Mouse (Mus musculus) hindbrain, embryonic 12.5 days (tissue): ENCODE data around the gene Mlph. TPM values are rescaled to one million over a fixed set of nuclear protein-coding genes. Genes with fewer than 3 reads are reported as not detected.
A peak's percentile ranks its signal among the peaks of the same experiment; 100 is the strongest.

Experiments used
- ATAC-seq: fragments of 200-750 bp; cut with Nextera tagmentation; 2 replicates; pipeline ENCODE4 v1.8.0; 2017; ENCODE audit warnings: moderate TSS enrichment; ENCODE audit not compliant: low FRiP score
- H3K27ac ChIP-seq: fragments of 300-500 bp; sonication (generic); 2 replicates; pipeline ENCODE4 v1.5.1; 2016; ENCODE audit warnings: mild to moderate bottlenecking
- H3K27me3 ChIP-seq: fragments of 300-500 bp; sonication (generic); 2 replicates; pipeline ENCODE4 v1.6.1; 2016; ENCODE audit warnings: mild to moderate bottlenecking
- H3K36me3 ChIP-seq: fragments of 300-500 bp; sonication (generic); 2 replicates; pipeline ENCODE4 v1.6.1; 2016; ENCODE audit warnings: mild to moderate bottlenecking
- H3K4me1 ChIP-seq: fragments of 300-500 bp; sonication (generic); 2 replicates; pipeline ENCODE4 v1.6.1; 2016
- H3K4me2 ChIP-seq: fragments of 300-500 bp; sonication (generic); replicated peaks from 2 replicates; pipeline ENCODE4 v1.6.1; 2016; ENCODE audit warnings: mild to moderate bottlenecking
- H3K4me3 ChIP-seq: fragments of 300-500 bp; sonication (generic); 2 replicates; pipeline ENCODE4 v1.5.1; 2016; ENCODE audit warnings: mild to moderate bottlenecking
- H3K9ac ChIP-seq: fragments of 300-500 bp; sonication (generic); 2 replicates; pipeline ENCODE4 v1.6.1; 2016; ENCODE audit warnings: mild to moderate bottlenecking, moderate library complexity
- H3K9me3 ChIP-seq: fragments of 300-500 bp; sonication (generic); replicated peaks from 2 replicates; pipeline ENCODE4 v1.6.1; 2016; ENCODE audit warnings: mild to moderate bottlenecking
- WGBS: fragments of 180-500 bp; shearing (Covaris S2); methylation state at CpG from one replicate; pipeline ENCODE4 v1.1.7; 2016; 5-methylcytosine and 5-hydroxymethylcytosine counted together
- polyA plus RNA-seq: library from polyadenylated mRNA; unstranded; fragments of >200 nt; fragmentation: Nextera tagmentation; extraction: Ambion mirVana; gene quantifications from 2 replicates; pipeline ENCODE4 v1.2.1, GENCODE M21; 2016

Mlph gene
- 0.09 and 0.22 TPM in 2 replicates for polyA plus RNA-seq

- ATAC-seq: no peak
Observed at GRCm38 (mm10) chr1:90914948-90915569, at the start of gene Mlph. TSS of gene Mlph (plus strand) at chr1:90915085.

GRCm38 (mm10) chr1:90866734-90867133 is 48.2 kb upstream of the Mlph start:
- Histone ChIP-seq H3K36me3 (no peaks in the 10 kb centered on the region), H3K9me3 (no peaks in the 10 kb centered on the region), H3K4me1 (no peaks in the 10 kb centered on the region), H3K27me3 (no peaks in the 10 kb centered on the region), H3K27ac (no peak overlapping the region), H3K4me2 (no peak overlapping the region), H3K9ac (no peak overlapping the region), H3K4me3 (no peak overlapping the region)
- 93% methylated on average over 7 of the region's 7 CpGs for WGBS
- no peak for ATAC-seq

More at GRCm38 (mm10) chr1:90914948-90915569, at the start of gene Mlph:
- Histone ChIP-seq H3K4me3 (peak within 1 kb of the TSS; percentile 11; the same call in 1 of the 2 replicates), H3K9me3 (0 out of 2 replicates have a peak, but pooled peaks cover 9% of the 10 kb centered on the region), H3K4me2 (peak within 1 kb of the TSS; percentile 42), H3K9ac (peak within 1 kb of the TSS; percentile 19; the same call in 1 of the 2 replicates), H3K36me3 (no peaks in the 10 kb centered on the region), H3K27ac (no peak within 1 kb of the TSS), H3K27me3 (peaks cover 20% of the 10 kb centered on the region), H3K4me1 (peaks cover 10% of the 10 kb centered on the region)
- whole genome bisulfite sequencing: 18% methylated on average over 18 of the region's 18 CpGs

- H3K4me1 ChIP-seq: no peaks in the 10 kb centered on the region
- no peaks in the 10 kb centered on the region for H3K36me3 ChIP-seq
- H3K4me3 ChIP-seq: no peak overlapping the region
- H3K27me3 ChIP-seq: no peaks in the 10 kb centered on the region
- no peaks in the 10 kb centered on the region for H3K9me3 ChIP-seq
- H3K4me2 ChIP-seq: no peak overlapping the region
- 87% methylated on average over 2 of the region's 2 CpGs for WGBS
- ATAC-seq: no peak
- H3K27ac ChIP-seq: no peak overlapping the region
- H3K9ac ChIP-seq: no peak overlapping the region
Observed at GRCm38 (mm10) chr1:90870581-90870980, 44.3 kb upstream of the Mlph start.

- no peak overlapping the region for H3K4me3 ChIP-seq
- no peak for ATAC-seq
- H3K9me3 ChIP-seq: no peaks in the 10 kb centered on the region
- no peak overlapping the region for H3K9ac ChIP-seq
- H3K27me3 ChIP-seq: no peaks in the 10 kb centered on the region
- no peaks in the 10 kb centered on the region for H3K4me1 ChIP-seq
- H3K36me3 ChIP-seq: no peaks in the 10 kb centered on the region
- 88% methylated on average over 8 of the region's 8 CpGs for WGBS
- no peak overlapping the region for H3K27ac ChIP-seq
- no peak overlapping the region for H3K4me2 ChIP-seq
Observed at GRCm38 (mm10) chr1:90875371-90875770, 39.5 kb upstream of the Mlph start.

GRCm38 (mm10) chr1:90875961-90876360 is 38.9 kb upstream of the Mlph start:
- Histone ChIP-seq H3K27me3 (no peaks in the 10 kb centered on the region), H3K27ac (no peak overlapping the region), H3K9ac (no peak overlapping the region), H3K4me2 (no peak overlapping the region), H3K9me3 (no peaks in the 10 kb centered on the region), H3K4me3 (no peak overlapping the region), H3K4me1 (no peaks in the 10 kb centered on the region), H3K36me3 (no peaks in the 10 kb centered on the region)
- 57% methylated on average over 2 of the region's 2 CpGs for WGBS
- no peak for ATAC-seq

- Histone ChIP-seq H3K9me3 (no peaks in the 10 kb centered on the region), H3K4me1 (no peaks in the 10 kb centered on the region), H3K36me3 (no peaks in the 10 kb centered on the region), H3K4me2 (no peak overlapping the region), H3K27me3 (no peaks in the 10 kb centered on the region), H3K27ac (no peak overlapping the region), H3K9ac (no peak overlapping the region), H3K4me3 (no peak overlapping the region)
- WGBS: 62% methylated on average over 5 of the region's 5 CpGs
- ATAC-seq: no peak
Observed at GRCm38 (mm10) chr1:90876486-90877270, 38.2 kb upstream of the Mlph start.

- Histone ChIP-seq H3K4me2 (no peak overlapping the region), H3K9me3 (0 out of 2 replicates have a peak, but pooled peaks cover 2% of the 10 kb centered on the region), H3K4me3 (no peak overlapping the region), H3K36me3 (no peaks in the 10 kb centered on the region), H3K4me1 (no peaks in the 10 kb centered on the region), H3K27me3 (no peaks in the 10 kb centered on the region), H3K9ac (no peak overlapping the region), H3K27ac (no peak overlapping the region)
- 63% methylated on average over 6 of the region's 6 CpGs for WGBS
- no peak for ATAC-seq
Observed at GRCm38 (mm10) chr1:90885771-90886460, 29.0 kb upstream of the Mlph start.

DNA sequence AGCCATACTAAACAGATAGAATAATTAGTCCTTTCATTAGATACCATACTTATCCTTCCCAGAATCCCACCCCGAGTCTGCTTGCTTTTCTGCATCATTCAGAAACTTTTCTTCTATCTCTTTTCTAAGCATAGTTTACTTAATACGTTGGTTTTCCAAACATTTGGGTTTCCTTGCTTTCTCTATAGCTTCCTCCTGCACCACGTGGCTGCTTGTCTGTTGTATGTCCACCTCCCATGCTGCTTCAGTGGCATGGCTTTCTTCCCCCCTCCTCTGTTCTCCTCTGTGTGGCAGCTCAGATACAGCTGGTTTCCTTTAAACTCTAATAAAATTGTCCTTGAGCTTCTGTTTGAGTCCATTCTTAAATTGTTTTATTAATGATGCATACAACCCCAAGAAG is 20.4 kb upstream of the Mlph start:
- 0 out of 2 replicates have a peak, but pooled peaks cover 6% of the 10 kb centered on the region for H3K9me3 ChIP-seq

GRCm38 (mm10) chr1:90895004-90895403 is 19.9 kb upstream of the Mlph start:
- WGBS: 91% methylated on average over 3 of the region's 3 CpGs
- ATAC-seq: no peak
- Histone ChIP-seq H3K36me3 (no peaks in the 10 kb centered on the region), H3K4me2 (no peak overlapping the region), H3K4me3 (no peak overlapping the region), H3K9me3 (0 out of 2 replicates have a peak, but pooled peaks cover 5% of the 10 kb centered on the region), H3K4me1 (peaks cover 4% of the 10 kb centered on the region), H3K27me3 (no peaks in the 10 kb centered on the region), H3K9ac (no peak overlapping the region), H3K27ac (no peak overlapping the region)

More for the DNA sequence above, 20.4 kb upstream of the Mlph start:
- Histone ChIP-seq H3K27me3 (no peaks in the 10 kb centered on the region), H3K36me3 (no peaks in the 10 kb centered on the region), H3K27ac (no peak overlapping the region), H3K9ac (no peak overlapping the region), H3K4me1 (peaks cover 4% of the 10 kb centered on the region), H3K4me3 (no peak overlapping the region), H3K4me2 (no peak overlapping the region)
- no peak for ATAC-seq
- 73% methylated on average over 3 of the region's 3 CpGs for WGBS

GRCm38 (mm10) chr1:90896281-90896680 is 18.6 kb upstream of the Mlph start:
- H3K9me3 ChIP-seq: 0 out of 2 replicates have a peak, but pooled peaks cover 1% of the 10 kb centered on the region
- no peak overlapping the region for H3K9ac ChIP-seq
- H3K36me3 ChIP-seq: no peaks in the 10 kb centered on the region
- no peak for ATAC-seq
- H3K4me3 ChIP-seq: no peak overlapping the region
- H3K4me1 ChIP-seq: peaks cover 4% of the 10 kb centered on the region
- H3K4me2 ChIP-seq: no peak overlapping the region
- WGBS: 89% methylated on average over 4 of the region's 4 CpGs
- H3K27me3 ChIP-seq: no peaks in the 10 kb centered on the region
- no peak overlapping the region for H3K27ac ChIP-seq

GRCm38 (mm10) chr1:90896741-90897361 is 18.0 kb upstream of the Mlph start:
- H3K36me3 ChIP-seq: no peaks in the 10 kb centered on the region
- ATAC-seq: 0 out of 2 replicates have a peak, but pooled peaks have one; percentile 32
- no peaks in the 10 kb centered on the region for H3K9me3 ChIP-seq
- no peak overlapping the region for H3K27ac ChIP-seq
- WGBS: 54% methylated on average over 14 of the region's 14 CpGs
- H3K27me3 ChIP-seq: no peaks in the 10 kb centered on the region
- no peak overlapping the region for H3K4me2 ChIP-seq
- H3K4me3 ChIP-seq: no peak overlapping the region
- no peak overlapping the region for H3K9ac ChIP-seq
- H3K4me1 ChIP-seq: peaks cover 6% of the 10 kb centered on the region

DNA sequence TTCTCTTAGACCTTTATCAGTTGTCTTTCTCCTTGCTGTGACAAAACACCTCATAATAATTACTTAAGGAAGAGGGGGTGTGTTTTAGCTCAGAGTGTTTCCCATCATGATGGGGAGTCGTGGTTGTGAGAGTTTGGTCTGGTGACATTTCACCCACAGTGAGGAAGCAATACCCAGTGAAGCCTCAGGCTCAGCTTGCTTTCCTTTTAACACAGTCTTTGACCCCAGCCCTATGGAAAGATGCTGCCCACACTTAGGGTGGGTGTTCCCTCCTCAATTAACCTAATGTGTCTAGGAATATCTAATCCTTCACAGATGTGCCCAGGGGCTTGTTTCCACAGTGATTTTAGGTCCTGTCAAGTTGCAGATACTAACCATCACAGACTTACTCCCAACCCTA is 16.9 kb upstream of the Mlph start:
- Histone ChIP-seq H3K9ac (no peak overlapping the region), H3K36me3 (no peaks in the 10 kb centered on the region), H3K27ac (no peak overlapping the region), H3K4me1 (peaks cover 6% of the 10 kb centered on the region), H3K27me3 (no peaks in the 10 kb centered on the region), H3K9me3 (no peaks in the 10 kb centered on the region), H3K4me3 (no peak overlapping the region), H3K4me2 (no peak overlapping the region)
- ATAC-seq: no peak
- WGBS: 56% methylated on average over 1 of the region's 1 CpGs
